Mouse (Mus musculus): ENCODE data around the gene Chid1.
A peak's percentile ranks its signal among the peaks of the same experiment; 100 is the strongest.

The Chid1 gene

GRCm38 (mm10) chr7:141501820-141502555, 37.7 kb downstream of the Chid1 start:
- DNase-seq: no peak

DNA sequence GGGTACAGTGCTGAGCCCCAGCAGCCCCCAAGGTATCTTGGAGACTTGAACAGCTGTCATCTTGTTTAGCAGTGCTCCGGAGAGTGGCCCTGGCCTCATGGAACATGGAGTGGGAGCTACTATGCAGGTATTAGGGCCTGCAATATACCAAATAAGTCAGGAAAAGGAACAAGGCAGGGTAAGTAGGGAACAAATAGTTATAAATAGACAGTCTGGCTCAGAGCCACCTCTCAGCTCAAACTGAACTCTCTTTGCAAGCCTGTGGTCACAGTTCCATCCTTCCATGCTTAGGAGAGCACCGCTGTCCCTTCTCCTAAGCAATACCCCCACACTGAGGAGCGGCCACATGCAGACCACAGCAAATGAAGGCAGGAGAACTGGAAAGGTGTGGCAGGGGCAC, 42.1 kb downstream of the Chid1 start:
- no peak for DNase-seq

DNA sequence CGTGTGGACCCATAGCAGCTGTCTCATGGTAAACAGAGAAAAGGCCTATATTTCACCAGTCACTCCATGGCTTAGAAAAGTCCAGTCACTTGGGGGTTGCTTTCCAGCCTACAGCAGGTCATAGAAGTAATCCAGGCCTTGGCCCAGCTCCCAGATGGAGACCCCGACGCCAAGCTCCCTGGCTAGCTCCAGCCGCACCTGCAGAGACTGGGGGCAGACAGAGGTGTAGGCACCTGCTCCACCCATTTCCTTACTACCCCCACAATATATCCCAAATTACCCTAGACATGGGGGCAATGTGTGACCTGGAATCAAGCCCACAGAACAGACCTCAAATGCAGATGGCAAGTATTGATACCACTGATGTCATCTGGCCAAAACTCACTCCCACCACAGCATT, 43.7 kb downstream of the Chid1 start:
- DNase-seq: no peak

GRCm38 (mm10) chr7:141495379-141495778, 44.3 kb downstream of the Chid1 start:
- DNase-seq: no peak

DNA sequence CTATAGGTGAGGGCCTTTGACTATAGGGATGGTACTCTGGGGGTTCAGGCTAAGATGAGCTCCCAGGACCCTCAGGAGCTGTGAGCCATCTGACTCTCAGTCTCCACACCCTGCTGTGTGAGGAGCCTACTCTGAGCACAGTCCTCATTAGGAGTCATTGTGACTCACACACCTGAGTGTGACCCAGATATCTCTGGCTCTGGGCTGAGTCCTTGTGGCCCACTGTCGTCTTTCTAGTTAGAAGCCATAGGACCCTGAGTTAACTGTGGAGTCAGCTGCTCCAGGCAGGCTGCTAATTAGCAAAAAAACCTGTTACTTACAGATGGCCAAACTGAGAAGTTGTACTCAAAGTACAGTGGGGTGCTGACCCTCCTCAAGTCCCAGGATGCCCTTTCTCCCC, 45.9 kb downstream of the Chid1 start:
- no peak for DNase-seq

- no peak for DNase-seq
Measured at GRCm38 (mm10) chr7:141492738-141493137, 46.9 kb downstream of the Chid1 start.

GRCm38 (mm10) chr7:141491151-141491550, 48.5 kb downstream of the Chid1 start:
- no peak for DNase-seq

- DNase-seq: no peak
Measured at GRCm38 (mm10) chr7:141487141-141487540, 52.5 kb downstream of the Chid1 start.

DNA sequence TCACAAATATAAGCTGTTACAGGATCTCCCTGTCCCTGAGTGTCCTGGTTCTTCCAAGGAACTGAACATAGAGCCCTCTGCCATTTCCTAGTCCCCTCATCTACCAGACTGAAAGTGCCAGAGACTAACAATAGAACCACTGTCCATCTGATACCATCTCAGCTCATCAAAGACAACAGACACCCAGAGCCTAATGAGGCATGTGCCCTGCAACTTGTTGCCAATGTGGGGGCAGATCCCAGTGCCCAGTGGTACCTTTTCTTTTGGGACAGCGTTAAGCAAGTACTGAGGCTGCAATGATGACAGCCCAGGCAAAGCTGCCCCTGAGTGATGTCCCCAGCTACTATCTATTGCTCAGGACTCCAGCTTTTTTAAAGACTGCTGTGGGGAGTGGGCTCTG, 53.4 kb downstream of the Chid1 start:
- DNase-seq: no peak

DNA sequence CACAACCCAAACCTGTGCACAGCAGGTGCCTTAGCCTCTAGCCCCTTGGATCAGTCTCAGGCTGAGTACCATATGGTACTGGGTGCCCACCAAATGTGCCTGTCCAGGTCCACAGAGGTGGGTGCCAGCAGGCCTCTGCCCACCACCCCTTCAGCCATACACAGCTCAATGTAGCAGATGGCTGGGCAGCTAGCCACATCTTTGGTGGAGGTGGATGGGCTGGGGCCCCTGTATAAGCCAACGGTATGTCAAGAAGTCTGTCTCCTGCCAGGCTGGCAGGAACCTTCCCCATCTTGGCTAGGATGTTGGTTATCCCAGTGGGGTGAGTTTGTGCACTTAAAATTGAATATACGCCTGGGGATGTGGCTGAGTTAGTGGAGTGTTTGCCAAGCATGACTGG, 54.1 kb downstream of the Chid1 start:
- DNase-seq: no peak

DNA sequence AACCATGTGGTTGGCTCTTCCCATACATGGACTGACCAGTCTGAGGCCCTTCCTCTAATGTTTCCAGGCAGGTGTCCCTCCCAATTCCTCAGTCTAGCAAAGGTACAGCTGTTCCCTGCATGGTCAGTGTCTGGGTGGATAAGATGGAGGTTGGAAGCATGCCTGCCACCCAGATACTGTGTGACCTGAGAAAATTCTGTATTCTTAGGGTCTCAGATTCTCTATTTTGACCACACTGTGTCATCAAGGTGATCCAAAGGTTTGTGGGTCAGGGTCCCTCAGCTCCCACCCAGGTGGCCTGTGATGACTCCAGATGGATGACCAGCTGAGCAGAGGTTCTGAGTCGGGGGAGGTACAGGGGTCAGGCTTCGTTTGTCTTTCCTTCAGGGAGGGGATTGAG, 54.5 kb downstream of the Chid1 start:
- DNase-seq: no peak

DNA sequence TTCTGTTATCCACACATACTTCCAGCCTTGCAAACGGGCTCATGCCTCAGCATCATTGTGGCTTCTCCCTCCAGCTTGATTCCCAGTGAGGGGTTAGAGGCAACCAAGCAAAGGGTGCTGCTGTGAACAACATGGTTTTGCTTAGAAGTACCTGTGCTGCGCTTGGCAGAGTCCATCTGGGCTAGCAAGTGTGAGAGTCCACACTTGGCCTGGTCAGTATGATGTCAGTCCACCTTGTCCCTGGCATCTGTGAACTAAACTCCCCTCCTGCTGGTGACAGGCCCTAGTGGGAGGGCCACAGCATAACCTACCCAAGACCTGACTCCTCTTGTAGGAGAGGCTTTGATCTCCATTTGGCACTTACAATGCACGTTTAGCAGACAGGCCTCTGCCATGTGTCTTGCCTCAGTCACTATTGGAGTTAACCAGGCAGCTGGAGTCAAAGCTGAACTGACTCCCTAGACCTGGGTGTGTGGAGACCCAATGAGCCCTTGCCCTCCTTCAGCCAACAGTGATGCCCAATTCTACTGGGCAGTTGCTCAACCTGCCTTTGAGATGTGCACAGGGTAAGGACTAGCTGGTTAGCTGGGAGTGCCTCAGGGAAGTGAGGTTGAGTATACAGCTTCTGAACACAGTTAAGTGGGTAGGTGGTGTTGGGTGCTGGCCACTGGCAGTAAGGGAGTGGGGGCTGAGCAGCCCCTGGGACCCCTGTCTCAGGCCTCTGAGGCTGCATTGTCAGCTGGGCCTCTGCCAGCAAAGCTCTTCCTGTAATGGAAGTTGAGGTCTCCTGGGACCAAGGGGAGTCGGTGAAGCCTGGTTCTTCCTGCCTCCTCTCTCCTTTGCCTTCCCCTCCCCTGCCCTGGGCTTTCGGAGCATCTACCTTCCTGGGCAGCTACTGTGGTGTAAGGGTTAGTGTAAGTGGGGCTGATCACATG, 55.2 kb downstream of the Chid1 start:
- DNase-seq: no peak

DNA sequence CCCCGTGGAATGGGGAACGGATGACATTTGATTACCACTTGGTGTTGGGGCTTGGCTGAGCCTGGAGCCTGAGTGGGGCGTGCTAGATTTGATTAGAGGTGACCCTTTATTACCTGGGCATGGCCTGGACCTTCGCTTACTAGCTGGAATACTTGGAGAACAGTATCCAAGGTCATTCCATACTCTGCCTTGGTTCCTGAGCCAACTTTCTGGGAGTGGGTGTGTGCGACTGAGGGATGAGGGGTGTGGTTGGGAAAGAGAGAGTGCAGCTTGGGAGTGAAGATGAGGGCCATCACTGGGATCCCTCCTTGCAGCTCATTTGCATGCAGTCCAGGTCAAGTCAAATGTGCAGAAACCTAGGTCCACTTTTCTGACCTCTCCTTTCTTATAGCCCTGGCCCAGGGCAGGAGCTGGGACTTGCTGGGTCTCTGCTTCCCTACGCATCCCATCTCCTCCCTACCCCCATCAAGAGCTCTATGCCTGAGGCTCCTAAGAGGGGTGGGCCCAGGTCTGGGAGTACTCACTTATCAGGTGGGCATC, 56.5 kb downstream of the Chid1 start:
- DNase-seq: no peak

GRCm38 (mm10) chr7:141482531-141483024, 57.1 kb downstream of the Chid1 start:
- DNase-seq: no peak

- no peak for DNase-seq
Measured at GRCm38 (mm10) chr7:141481498-141482401, 57.9 kb downstream of the Chid1 start.

DNA sequence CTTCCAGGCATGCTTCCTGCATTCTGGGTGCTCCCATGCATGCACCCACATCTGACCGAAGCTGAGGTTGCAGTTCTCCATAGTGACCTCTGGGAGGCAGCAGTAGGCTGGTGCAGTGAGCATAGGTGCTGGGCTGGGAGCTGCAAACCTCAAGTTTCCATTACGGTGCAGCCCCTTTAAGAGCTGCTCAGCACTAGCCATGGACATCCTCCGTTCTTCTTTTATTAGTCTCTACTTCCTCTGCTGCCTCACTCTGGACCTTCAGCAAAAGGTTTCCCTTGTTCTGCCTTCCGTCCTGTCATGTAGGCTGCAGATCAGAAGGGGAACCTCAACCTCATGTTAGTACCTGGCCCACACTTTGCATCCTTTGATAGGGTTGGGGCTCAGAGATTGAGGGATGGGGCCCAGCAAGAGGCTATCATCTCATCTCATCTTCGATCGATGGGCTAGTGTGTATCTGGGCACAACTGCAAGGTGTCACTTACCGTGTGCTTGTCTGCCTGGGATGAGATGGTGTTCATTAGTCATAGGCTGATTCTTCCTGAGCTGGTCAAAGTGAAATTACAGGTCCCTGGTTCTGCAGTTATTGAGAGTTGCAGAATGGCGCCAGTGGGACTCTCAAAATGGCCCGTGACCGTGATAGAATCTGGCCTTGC, 58.7 kb downstream of the Chid1 start:
- DNase-seq: peak; percentile 48 to 60

- DNase-seq: no peak
Measured at GRCm38 (mm10) chr7:141478270-141478748, 61.3 kb downstream of the Chid1 start.

DNA sequence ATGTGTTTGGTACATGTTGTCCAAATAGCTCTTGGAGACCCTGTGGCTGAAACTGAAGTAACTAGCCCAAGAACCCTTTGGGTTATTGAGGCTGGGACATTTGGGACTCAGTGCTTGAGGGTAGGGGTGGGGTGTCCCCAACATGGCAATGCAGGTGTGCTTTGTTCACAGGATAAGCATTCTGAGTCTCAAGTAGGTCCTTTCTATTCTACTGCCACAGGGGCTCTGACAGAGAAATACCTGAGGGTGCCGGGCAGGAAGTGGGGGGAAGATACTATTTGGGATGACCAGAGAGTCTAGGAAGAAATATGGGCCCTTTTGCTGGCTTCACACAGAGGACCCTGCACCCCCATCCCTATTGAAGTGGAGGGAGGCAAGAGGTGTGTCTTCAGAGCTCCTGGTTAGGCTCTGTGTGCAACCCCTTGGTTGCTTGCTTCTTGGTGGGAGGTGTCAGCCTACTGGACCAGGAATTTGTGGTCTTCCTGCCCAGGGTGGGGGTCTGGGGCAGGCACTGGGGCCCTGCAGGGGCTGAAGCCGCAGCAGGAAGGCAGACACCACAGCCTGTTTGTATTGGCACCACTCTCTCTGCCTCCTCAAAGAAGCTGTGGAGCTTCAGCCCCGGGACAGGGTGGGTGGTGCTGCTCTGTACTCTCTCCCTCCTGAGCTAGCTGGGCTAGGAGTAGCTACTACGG, 61.9 kb downstream of the Chid1 start:
- DNase-seq: no peak

- DNase-seq: no peak
Measured at GRCm38 (mm10) chr7:141476981-141477370, 62.7 kb downstream of the Chid1 start.

- peak in 1 of 2 experiments; percentile 37 for DNase-seq
Measured at GRCm38 (mm10) chr7:141476226-141476980, 63.3 kb downstream of the Chid1 start.
